ENCODE assay signal across 21 mouse cellular contexts in genomic region chr14:48087298-48087830, GRCm38 (mm10). TPM values are rescaled to one million over a fixed set of nuclear protein-coding genes. Genes with fewer than 3 reads are reported as not detected.
A peak's percentile ranks its signal among the peaks of the same experiment; 100 is the strongest.
DNase-seq lines count a peak whose midpoint lies in the region; ATAC-seq lines count a peak whose summit lies in the region.
"Had no signal": no experiment of that assay in that cellular context is flagged by ENCODE, and none has a peak within 500 bp of the region (broad histone marks: within the 10 kb centered on the region; RNA-seq: fewer than 3 reads in every experiment).

No protein-coding gene starts in this region.

- no peaks in the 10 kb centered on the region for H3K9me3 ChIP-seq in hindbrain, embryonic 11.5 days (ENCODE audit: control insufficient read depth, low read length)
- no peaks in the 10 kb centered on the region for H3K9me3 ChIP-seq in hindbrain, embryonic 14.5 days (ENCODE audit: control insufficient read depth, low read length)
- no peaks in the 10 kb centered on the region for H3K9me3 ChIP-seq in forebrain, embryonic 12.5 days
- H3K9me3 ChIP-seq: forebrain, embryonic 13.5 days; heart, embryonic 15.5 days; intestine, embryonic 15.5 days had no signal

- H3K4me2 ChIP-seq in hindbrain, embryonic 11.5 days (replicated peaks; ENCODE audit: low read depth, low read length) = no peak overlapping the region
- no peak overlapping the region for H3K4me2 ChIP-seq in hindbrain, embryonic 14.5 days (replicated peaks)
- H3K4me2 ChIP-seq in forebrain, embryonic 12.5 days = no peak overlapping the region
- H3K4me2 ChIP-seq: forebrain, embryonic 13.5 days; heart, embryonic 15.5 days; intestine, embryonic 15.5 days; midbrain, embryonic 11.5 days had no signal

- H3K4me3 ChIP-seq in hindbrain, embryonic 11.5 days (ENCODE audit: low read depth, low read length) = no peak overlapping the region
- no peak overlapping the region for H3K4me3 ChIP-seq in hindbrain, embryonic 14.5 days (replicated peaks; ENCODE audit: low read length)
- H3K4me3 ChIP-seq in forebrain, embryonic 12.5 days (replicated peaks) = no peak overlapping the region
- H3K4me3 ChIP-seq: forebrain, embryonic 13.5 days; heart, adult 2 months; heart, embryonic 15.5 days; intestine, embryonic 15.5 days had no signal

- DNase-seq in hindbrain, embryonic 11.5 days (ENCODE audit: low spot score) = peak; percentile 51
- DNase-seq in hindbrain, embryonic 14.5 days (ENCODE audit: low spot score) = no peak
- peak; percentile 29 for DNase-seq in A20 (ENCODE audit: low read depth, low spot score)
- DNase-seq in embryo, embryonic 10.5 days (ENCODE audit: low spot score) = peak; percentile 46
- peak; percentile 45 for DNase-seq in mesoderm, embryonic 11.5 days (ENCODE audit: low read depth, low spot score)
- DNase-seq in urinary bladder, postnatal 14 days (ENCODE audit: low spot score) = no peak
- DNase-seq: adrenal gland, postnatal 10 days; cerebellum, postnatal 25 days; gastrocnemius, postnatal 10 days; heart, adult 2 months; heart, postnatal 4 days; kidney, postnatal 36 days; liver; right cerebral cortex, adult 18-20 months had no signal

- peak overlapping the region; percentile 63 for H3K27ac ChIP-seq in hindbrain, embryonic 11.5 days (ENCODE audit: low read depth, low read length)
- no peak overlapping the region for H3K27ac ChIP-seq in hindbrain, embryonic 14.5 days
- no peak overlapping the region for H3K27ac ChIP-seq in forebrain, embryonic 12.5 days
- H3K27ac ChIP-seq: forebrain, embryonic 13.5 days; heart, adult 2 months; heart, embryonic 15.5 days; intestine, embryonic 15.5 days; stomach, postnatal 0 days had no signal

- ATAC-seq in hindbrain, embryonic 11.5 days (ENCODE audit: low FRiP score) = peak; percentile 76
- ATAC-seq in hindbrain, embryonic 14.5 days (ENCODE audit: low FRiP score) = no peak
- no peak for ATAC-seq in forebrain, embryonic 12.5 days (ENCODE audit: low FRiP score)
- ATAC-seq: activated CD4-positive, CD25-positive, alpha-beta regulatory T cell, adult 4 months; forebrain, embryonic 13.5 days; intestine, embryonic 15.5 days had no signal

- peaks cover 4% of the 10 kb centered on the region; the same call in 1 of the 2 replicates for H3K4me1 ChIP-seq in hindbrain, embryonic 11.5 days (replicated peaks; ENCODE audit: control insufficient read depth, insufficient read depth, low read length)
- peaks cover 15% of the 10 kb centered on the region for H3K4me1 ChIP-seq in hindbrain, embryonic 14.5 days (replicated peaks; ENCODE audit: control insufficient read depth, insufficient read depth, low read length)
- peaks cover 5% of the 10 kb centered on the region for H3K4me1 ChIP-seq in forebrain, embryonic 12.5 days

- H3K27me3 ChIP-seq in hindbrain, embryonic 11.5 days (ENCODE audit: control insufficient read depth, insufficient read depth, low read length) = no peaks in the 10 kb centered on the region
- H3K27me3 ChIP-seq in hindbrain, embryonic 14.5 days (ENCODE audit: control insufficient read depth, insufficient read depth, low read length) = no peaks in the 10 kb centered on the region
- peaks cover 6% of the 10 kb centered on the region; the same call in 1 of the 2 replicates for H3K27me3 ChIP-seq in forebrain, embryonic 12.5 days
- H3K27me3 ChIP-seq: forebrain, embryonic 13.5 days; heart, embryonic 15.5 days; intestine, embryonic 15.5 days had no signal

- WGBS in hindbrain, embryonic 11.5 days = 55% methylated on average over 8 of the region's 8 CpGs
- WGBS in hindbrain, embryonic 14.5 days = 49% methylated on average over 8 of the region's 8 CpGs
- WGBS in forebrain, embryonic 12.5 days = 84% methylated on average over 8 of the region's 8 CpGs

- H3K36me3 ChIP-seq in hindbrain, embryonic 11.5 days (ENCODE audit: control insufficient read depth, insufficient read depth, low read length) = no peaks in the 10 kb centered on the region
- H3K36me3 ChIP-seq in hindbrain, embryonic 14.5 days (replicated peaks; ENCODE audit: control insufficient read depth, insufficient read depth) = no peaks in the 10 kb centered on the region
- no peaks in the 10 kb centered on the region for H3K36me3 ChIP-seq in forebrain, embryonic 12.5 days (replicated peaks)
- H3K36me3 ChIP-seq: heart, embryonic 15.5 days; intestine, embryonic 15.5 days had no signal

- no peak overlapping the region for H3K9ac ChIP-seq in hindbrain, embryonic 11.5 days (ENCODE audit: low read depth, low read length)
- no peak overlapping the region for H3K9ac ChIP-seq in hindbrain, embryonic 14.5 days
- no peak overlapping the region for H3K9ac ChIP-seq in forebrain, embryonic 12.5 days
- H3K9ac ChIP-seq: heart, embryonic 15.5 days; intestine, embryonic 15.5 days had no signal

RNA-seq across cellular contexts. Expression of gene Peli2, which starts 33.3 kb away (rescaled TPM):
- polyA plus RNA-seq in hindbrain, embryonic 11.5 days (2014; fragmentation: Nextera tagmentation; extraction: Ambion mirVana) = 17.3 and 17.6 TPM in 2 replicates
- 8.9 and 10.0 TPM in 2 replicates for polyA plus RNA-seq in hindbrain, embryonic 14.5 days (2014; fragmentation: Nextera tagmentation; extraction: Ambion mirVana)
- polyA plus RNA-seq in forebrain, embryonic 12.5 days (2016; fragmentation: Nextera tagmentation; extraction: Ambion mirVana) = 9.4 and 11.1 TPM in 2 replicates

Comparison
In these comparisons a context has a peak if more than half of its experiments do, and no peak if none do; other contexts are left out.
1. DNase-seq: peak in hindbrain, embryonic 11.5 days (single experiment), A20 (single experiment), embryo, embryonic 10.5 days (single experiment) and mesoderm, embryonic 11.5 days (single experiment); none in hindbrain, embryonic 14.5 days (single experiment) and urinary bladder, postnatal 14 days (single experiment).